Mouse (Mus musculus): Measurements from ENCODE around the gene Lnpep. TPM values are rescaled to one million over a fixed set of nuclear protein-coding genes. Genes with fewer than 3 reads are reported as not detected.

Gene Lnpep
- total and polyA plus RNA-seq, 3 experiments, result 7.1 to 91.4 (median 62.9) TPM

DNA sequence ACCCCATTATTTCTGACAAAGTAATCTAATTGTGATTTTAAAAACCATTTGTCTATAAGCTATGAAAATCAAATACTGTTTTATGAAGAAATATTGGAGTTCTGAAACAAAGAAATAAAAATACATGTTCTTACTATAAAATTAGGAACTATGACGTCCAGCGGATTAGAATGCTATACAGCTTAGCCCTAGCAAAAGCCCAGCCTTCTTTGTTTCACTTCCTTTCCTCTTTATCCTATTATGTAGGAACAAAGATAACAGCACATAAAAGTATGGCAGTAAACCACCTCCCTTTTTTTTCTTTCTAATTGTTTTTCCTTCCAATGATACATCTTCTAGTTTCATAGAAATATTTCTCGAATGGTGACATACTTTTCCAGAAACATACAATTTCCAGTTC is 75.9 kb downstream of the Lnpep start:
- no peaks in the 10 kb centered on the region for H3K9me3 ChIP-seq (replicated peaks)
- no peak overlapping the region for H3K4me3 ChIP-seq (ENCODE audit: low read depth, low read length)
- TF ChIP-seq TAL1 (conservative IDR thresholded peaks at IDR 0.05; ENCODE audit: low read depth, low read length) (no peak), CTCF (IDR thresholded peaks at IDR 0.05; ENCODE audit: low read depth, low read length) (no peak), GATA1 (IDR thresholded peaks at IDR 0.05; ENCODE audit: borderline replicate concordance, low read length) (no peak), GATA2 (IDR thresholded peaks at IDR 0.05; ENCODE audit: borderline replicate concordance, low read depth, low read length) (no peak), POLR2AphosphoS5 (IDR thresholded peaks at IDR 0.05; ENCODE audit: insufficient replicate concordance, low read depth, low read length) (no peak)
- H3K4me1 ChIP-seq (ENCODE audit: insufficient read depth, low read depth, low read length), result no peaks in the 10 kb centered on the region
- H3K27me3 ChIP-seq (ENCODE audit: insufficient read depth, low read length), result no peaks in the 10 kb centered on the region
- ATAC-seq (ENCODE audit: extremely low read depth, insufficient number of reproducible peaks, low FRiP score, poor library complexity, severe bottlenecking) (no peak), DNase-seq (ENCODE audit: low spot score) (no peak)
- peaks cover 49% of the 10 kb centered on the region for H3K36me3 ChIP-seq (replicated peaks)

- DNase-seq (ENCODE audit: low spot score) (no peak), ATAC-seq (ENCODE audit: extremely low read depth, insufficient number of reproducible peaks, low FRiP score, poor library complexity, severe bottlenecking) (no peak)
- Histone ChIP-seq H3K4me1 (ENCODE audit: insufficient read depth, low read depth, low read length) (no peaks in the 10 kb centered on the region), H3K4me3 (ENCODE audit: low read depth, low read length) (no peak overlapping the region), H3K9me3 (replicated peaks) (no peaks in the 10 kb centered on the region), H3K36me3 (replicated peaks) (peaks cover 49% of the 10 kb centered on the region), H3K27me3 (ENCODE audit: insufficient read depth, low read length) (no peaks in the 10 kb centered on the region)
- TF ChIP-seq TAL1 (conservative IDR thresholded peaks at IDR 0.05; ENCODE audit: low read depth, low read length) (no peak), GATA2 (IDR thresholded peaks at IDR 0.05; ENCODE audit: borderline replicate concordance, low read depth, low read length) (no peak)
These were observed 93.5 kb downstream of the Lnpep start for GRCm38 (mm10) chr17:17531338-17531737.

DNA sequence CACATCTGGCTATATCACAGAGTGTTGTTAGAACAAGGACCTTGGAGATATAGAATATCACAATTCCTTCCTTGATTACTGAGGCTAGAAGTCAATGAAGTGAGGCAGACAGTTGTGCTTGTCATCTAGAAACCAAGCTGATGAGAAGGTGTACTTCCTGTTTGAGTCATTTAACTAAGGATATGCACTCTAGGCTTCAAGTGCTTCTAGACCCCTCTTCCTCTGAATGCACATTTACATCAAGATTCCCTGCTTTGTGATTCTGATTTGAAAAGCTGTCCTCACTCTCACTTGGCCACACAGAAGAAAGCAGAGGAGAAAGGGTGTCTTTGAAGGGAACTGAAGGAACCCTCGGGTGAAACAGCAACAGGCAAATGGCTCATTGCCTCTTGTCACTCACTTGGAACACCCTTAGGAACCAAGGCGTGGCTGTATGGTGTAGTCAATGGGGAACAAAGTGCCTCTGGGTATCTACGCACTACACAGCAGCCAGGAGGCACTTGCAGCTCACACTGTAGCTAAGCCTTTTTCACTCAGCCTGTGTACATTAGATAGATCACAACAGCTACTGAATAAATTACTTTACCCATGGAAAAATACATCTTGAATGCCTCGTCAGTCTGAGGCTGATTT is 108.3 kb downstream of the Lnpep start:
- H3K4me3 ChIP-seq (ENCODE audit: low read depth, low read length), result no peak overlapping the region
- no peaks in the 10 kb centered on the region for H3K9me3 ChIP-seq (replicated peaks)
- H3K36me3 ChIP-seq (replicated peaks), result peaks cover 3% of the 10 kb centered on the region
- no peaks in the 10 kb centered on the region for H3K4me1 ChIP-seq (ENCODE audit: insufficient read depth, low read depth, low read length)
- no peaks in the 10 kb centered on the region for H3K27me3 ChIP-seq (ENCODE audit: insufficient read depth, low read length)
- no peak for ATAC-seq (ENCODE audit: extremely low read depth, insufficient number of reproducible peaks, low FRiP score, poor library complexity, severe bottlenecking)
- DNase-seq (ENCODE audit: low spot score), result no peak
- no peak for TF ChIP-seq GATA1 (IDR thresholded peaks at IDR 0.05; ENCODE audit: borderline replicate concordance, low read length)
- no peak for TF ChIP-seq POLR2AphosphoS5 (IDR thresholded peaks at IDR 0.05; ENCODE audit: insufficient replicate concordance, low read depth, low read length)
- TF ChIP-seq GATA2 (IDR thresholded peaks at IDR 0.05; ENCODE audit: borderline replicate concordance, low read depth, low read length), result no peak
- no peak for TF ChIP-seq CTCF (IDR thresholded peaks at IDR 0.05; ENCODE audit: low read depth, low read length)
- no peak for TF ChIP-seq TAL1 (conservative IDR thresholded peaks at IDR 0.05; ENCODE audit: low read depth, low read length)

GRCm38 (mm10) chr17:17506677-17507076 is 118.2 kb downstream of the Lnpep start:
- Histone ChIP-seq H3K27me3 (ENCODE audit: insufficient read depth, low read length) (no peaks in the 10 kb centered on the region), H3K4me1 (ENCODE audit: insufficient read depth, low read depth, low read length) (no peaks in the 10 kb centered on the region), H3K4me3 (ENCODE audit: low read depth, low read length) (no peak overlapping the region), H3K36me3 (replicated peaks) (no peaks in the 10 kb centered on the region), H3K9me3 (replicated peaks) (0 out of 2 replicates have a peak, but pooled peaks cover 2% of the 10 kb centered on the region)
- no peak for ATAC-seq (ENCODE audit: extremely low read depth, insufficient number of reproducible peaks, low FRiP score, poor library complexity, severe bottlenecking)
- DNase-seq (ENCODE audit: low spot score), result no peak
- TF ChIP-seq CTCF (IDR thresholded peaks at IDR 0.05; ENCODE audit: low read depth, low read length), result no peak
- no peak for TF ChIP-seq GATA2 (IDR thresholded peaks at IDR 0.05; ENCODE audit: borderline replicate concordance, low read depth, low read length)
- TF ChIP-seq GATA1 (IDR thresholded peaks at IDR 0.05; ENCODE audit: borderline replicate concordance, low read length), result no peak
- TF ChIP-seq POLR2AphosphoS5 (IDR thresholded peaks at IDR 0.05; ENCODE audit: insufficient replicate concordance, low read depth, low read length), result no peak
- no peak for TF ChIP-seq TAL1 (conservative IDR thresholded peaks at IDR 0.05; ENCODE audit: low read depth, low read length)

DNA sequence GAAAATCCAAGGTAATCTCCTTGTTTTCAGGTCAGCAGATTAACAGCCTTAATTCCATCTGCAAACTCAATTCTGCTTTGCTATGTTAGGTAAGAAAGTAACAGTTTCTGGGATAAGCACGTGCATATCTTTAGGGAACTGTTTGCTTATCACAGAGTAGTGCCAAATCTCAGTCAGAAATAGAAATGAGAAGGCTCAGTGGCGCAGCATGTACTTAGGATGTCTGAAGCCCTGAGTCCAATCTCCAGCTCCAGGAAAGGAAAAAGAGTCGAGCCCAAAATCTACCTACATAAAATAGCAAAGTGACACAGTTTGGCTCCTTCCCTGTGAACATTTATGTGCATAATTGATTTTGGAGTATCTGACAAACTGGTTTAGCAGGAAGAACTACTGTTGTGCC is 125.6 kb downstream of the Lnpep start:
- no peak for ATAC-seq (ENCODE audit: extremely low read depth, insufficient number of reproducible peaks, low FRiP score, poor library complexity, severe bottlenecking)
- Histone ChIP-seq H3K27me3 (ENCODE audit: insufficient read depth, low read length) (peaks cover 3% of the 10 kb centered on the region; the same call in 1 of the 2 replicates), H3K36me3 (replicated peaks) (no peaks in the 10 kb centered on the region), H3K9me3 (replicated peaks) (no peaks in the 10 kb centered on the region), H3K4me3 (ENCODE audit: low read depth, low read length) (no peak overlapping the region), H3K4me1 (ENCODE audit: insufficient read depth, low read depth, low read length) (no peaks in the 10 kb centered on the region)
- DNase-seq (ENCODE audit: low spot score), result no peak
- no peak for TF ChIP-seq GATA1 (IDR thresholded peaks at IDR 0.05; ENCODE audit: borderline replicate concordance, low read length)
- TF ChIP-seq CTCF (IDR thresholded peaks at IDR 0.05; ENCODE audit: low read depth, low read length), result no peak
- no peak for TF ChIP-seq POLR2AphosphoS5 (IDR thresholded peaks at IDR 0.05; ENCODE audit: insufficient replicate concordance, low read depth, low read length)
- TF ChIP-seq TAL1 (conservative IDR thresholded peaks at IDR 0.05; ENCODE audit: low read depth, low read length), result no peak
- TF ChIP-seq GATA2 (IDR thresholded peaks at IDR 0.05; ENCODE audit: borderline replicate concordance, low read depth, low read length), result no peak

DNA sequence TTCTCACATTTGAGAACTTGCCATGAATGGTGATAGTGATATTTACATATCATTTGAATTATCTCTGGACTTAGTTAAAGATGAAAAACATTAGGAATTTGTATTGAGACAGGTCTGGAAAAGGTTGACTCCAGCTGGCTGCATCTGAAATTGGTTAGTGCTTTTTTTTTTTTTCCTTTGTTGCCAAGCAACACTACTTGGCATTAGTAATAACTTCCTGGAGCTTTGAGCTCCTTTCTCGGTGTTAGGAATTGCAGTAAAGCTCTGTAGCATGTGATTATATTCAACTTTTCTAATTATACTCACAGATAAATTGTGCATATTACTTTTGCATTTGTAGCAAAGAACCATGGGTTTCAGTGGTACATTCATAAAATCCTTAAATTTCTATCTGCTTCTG is 126.0 kb downstream of the Lnpep start:
- ATAC-seq (ENCODE audit: extremely low read depth, insufficient number of reproducible peaks, low FRiP score, poor library complexity, severe bottlenecking) (no peak), DNase-seq (ENCODE audit: low spot score) (no peak)
- Histone ChIP-seq H3K36me3 (replicated peaks) (no peaks in the 10 kb centered on the region), H3K4me1 (ENCODE audit: insufficient read depth, low read depth, low read length) (no peaks in the 10 kb centered on the region), H3K27me3 (ENCODE audit: insufficient read depth, low read length) (peaks cover 3% of the 10 kb centered on the region; the same call in 1 of the 2 replicates), H3K4me3 (ENCODE audit: low read depth, low read length) (no peak overlapping the region), H3K9me3 (replicated peaks) (no peaks in the 10 kb centered on the region)
- TF ChIP-seq GATA2 (IDR thresholded peaks at IDR 0.05; ENCODE audit: borderline replicate concordance, low read depth, low read length), result no peak
- no peak for TF ChIP-seq TAL1 (conservative IDR thresholded peaks at IDR 0.05; ENCODE audit: low read depth, low read length)
- TF ChIP-seq POLR2AphosphoS5 (IDR thresholded peaks at IDR 0.05; ENCODE audit: insufficient replicate concordance, low read depth, low read length), result no peak
- no peak for TF ChIP-seq CTCF (IDR thresholded peaks at IDR 0.05; ENCODE audit: low read depth, low read length)
- no peak for TF ChIP-seq GATA1 (IDR thresholded peaks at IDR 0.05; ENCODE audit: borderline replicate concordance, low read length)

Measured in G1E (cell line).